Mouse (Mus musculus) heart, embryonic 12.5 days (tissue): ENCODE results near the gene Tshz2. TPM values are rescaled to one million over a fixed set of nuclear protein-coding genes. Genes with fewer than 3 reads are reported as not detected.

Source experiments
- ATAC-seq: fragments of 200-750 bp; cut with Nextera tagmentation; 2 replicates; pipeline ENCODE4 v1.8.0; 2017; ENCODE audit warnings: moderate TSS enrichment, moderate library complexity; ENCODE audit not compliant: insufficient number of reproducible peaks, low FRiP score
- H3K27ac ChIP-seq: fragments of 300-500 bp; sonication (generic); 2 replicates; pipeline ENCODE4 v1.5.1; 2016; ENCODE audit warnings: mild to moderate bottlenecking, moderate library complexity; ENCODE audit not compliant: poor library complexity, severe bottlenecking
- H3K27me3 ChIP-seq: fragments of 300-500 bp; sonication (generic); replicated peaks from 2 replicates; pipeline ENCODE4 v1.6.1; 2016; ENCODE audit warnings: mild to moderate bottlenecking, moderate library complexity
- H3K36me3 ChIP-seq: fragments of 300-500 bp; sonication (generic); 2 replicates; pipeline ENCODE4 v1.6.1; 2016; ENCODE audit warnings: mild to moderate bottlenecking, moderate library complexity
- H3K4me1 ChIP-seq: fragments of 300-500 bp; sonication (generic); replicated peaks from 2 replicates; pipeline ENCODE4 v1.6.1; 2016; ENCODE audit warnings: mild to moderate bottlenecking
- H3K4me2 ChIP-seq: fragments of 300-500 bp; sonication (generic); 2 replicates; pipeline ENCODE4 v1.6.1; 2016; ENCODE audit warnings: mild to moderate bottlenecking, moderate library complexity
- H3K4me3 ChIP-seq: fragments of 300-500 bp; sonication (generic); 2 replicates; pipeline ENCODE4 v1.5.1; 2016; ENCODE audit warnings: mild to moderate bottlenecking
- H3K9ac ChIP-seq: fragments of 300-500 bp; sonication (generic); 2 replicates; pipeline ENCODE4 v1.6.1; 2016; ENCODE audit warnings: mild to moderate bottlenecking, moderate library complexity
- H3K9me3 ChIP-seq: fragments of 300-500 bp; sonication (generic); replicated peaks from 2 replicates; pipeline ENCODE4 v1.6.1; 2016; ENCODE audit warnings: mild to moderate bottlenecking, moderate library complexity
- WGBS: fragments of 180-500 bp; shearing (Covaris S2); methylation state at CpG from one replicate; pipeline ENCODE4 v1.1.7; 2016; 5-methylcytosine and 5-hydroxymethylcytosine counted together
- polyA plus RNA-seq: library from polyadenylated mRNA; unstranded; fragments of >200 nt; fragmentation: Nextera tagmentation; extraction: Ambion mirVana; gene quantifications from 2 replicates; pipeline ENCODE4 v1.2.1, GENCODE M21; 2016

Tshz2 gene
- polyA plus RNA-seq, 1 experiment from 2014 or later, result 5.6 TPM

DNA sequence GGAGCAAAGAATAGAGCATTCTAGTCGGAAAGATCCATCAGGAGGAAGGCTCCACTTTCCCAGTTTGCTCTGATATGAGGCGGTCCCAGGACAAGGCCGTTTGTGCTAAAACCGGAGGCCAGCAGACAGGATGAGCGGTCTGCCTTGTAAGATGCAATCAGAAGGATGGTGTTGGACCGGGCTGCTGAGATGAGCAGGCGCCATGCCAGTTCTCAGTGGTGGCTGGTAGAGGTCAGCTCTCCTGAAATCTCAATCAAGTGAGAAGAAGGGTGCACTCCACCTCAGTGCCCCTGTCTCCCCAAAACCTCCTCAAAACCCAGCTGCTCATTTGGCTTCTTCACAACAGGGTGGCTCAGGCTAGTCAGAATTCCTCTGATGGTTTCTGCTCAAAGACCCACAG, 358.2 kb downstream of the Tshz2 start:
- Histone ChIP-seq H3K4me1 (peaks cover 8% of the 10 kb centered on the region), H3K4me3 (no peak overlapping the region), H3K4me2 (no peak overlapping the region), H3K9me3 (no peaks in the 10 kb centered on the region), H3K9ac (no peak overlapping the region), H3K27me3 (peaks cover 6% of the 10 kb centered on the region; the same call in 1 of the 2 replicates), H3K36me3 (no peaks in the 10 kb centered on the region), H3K27ac (no peak overlapping the region)
- 82% methylated on average over 7 of the region's 7 CpGs for WGBS
- no peak for ATAC-seq

GRCm38 (mm10) chr2:169995987-169996386, 363.2 kb downstream of the Tshz2 start:
- H3K27ac ChIP-seq, result no peak overlapping the region
- 25% methylated on average over 12 of the region's 12 CpGs for WGBS
- H3K4me2 ChIP-seq, result peak overlapping the region; percentile 59
- H3K4me3 ChIP-seq, result 0 out of 2 replicates have a peak overlapping the region, but pooled peaks have one; percentile 7
- H3K27me3 ChIP-seq, result peaks cover 6% of the 10 kb centered on the region; the same call in 1 of the 2 replicates
- no peak overlapping the region for H3K9ac ChIP-seq
- no peaks in the 10 kb centered on the region for H3K9me3 ChIP-seq
- no peaks in the 10 kb centered on the region for H3K36me3 ChIP-seq
- H3K4me1 ChIP-seq, result peaks cover 27% of the 10 kb centered on the region
- no peak for ATAC-seq

DNA sequence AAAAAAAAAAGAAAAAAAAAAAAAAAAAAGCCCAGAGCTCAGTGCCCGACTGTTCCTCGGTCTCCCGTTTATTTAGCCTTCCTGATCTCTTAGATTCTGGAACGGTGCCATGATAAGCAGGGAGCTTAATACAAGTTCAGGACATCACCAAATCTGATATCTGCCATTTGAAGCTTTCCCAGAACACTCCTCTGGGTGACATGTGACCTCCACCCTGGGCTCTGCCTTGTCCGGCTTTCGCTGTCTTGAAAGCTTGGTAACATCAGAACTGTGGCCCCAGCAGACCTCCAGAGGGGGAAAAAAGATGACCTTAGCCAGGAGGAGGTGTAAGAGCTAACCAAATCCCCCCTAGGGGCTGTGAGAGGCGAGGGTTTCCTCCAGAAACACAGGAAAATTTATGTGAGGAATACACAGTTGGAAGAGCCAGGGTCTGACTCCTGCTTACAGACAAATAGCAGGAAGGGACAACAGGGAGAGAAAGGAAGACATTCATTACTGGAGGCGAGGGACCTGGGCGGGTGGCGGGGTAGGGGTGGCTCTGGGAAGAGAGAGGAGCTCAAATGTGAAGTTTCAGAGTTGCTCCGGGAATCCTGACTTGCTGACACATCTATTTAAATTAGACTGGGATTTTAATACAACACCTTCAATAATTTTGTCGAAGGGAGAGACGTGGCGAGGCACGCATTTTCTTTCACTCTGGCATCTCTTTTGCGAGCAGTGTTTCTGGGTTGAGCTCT, 363.9 kb downstream of the Tshz2 start:
- Histone ChIP-seq H3K27ac (no peak overlapping the region), H3K9ac (no peak overlapping the region), H3K36me3 (no peaks in the 10 kb centered on the region), H3K4me1 (peaks cover 27% of the 10 kb centered on the region), H3K4me2 (peak overlapping the region; percentile 59), H3K4me3 (no peak overlapping the region), H3K9me3 (no peaks in the 10 kb centered on the region), H3K27me3 (peaks cover 6% of the 10 kb centered on the region; the same call in 1 of the 2 replicates)
- no peak for ATAC-seq
- WGBS, result 44% methylated on average over 16 of the region's 16 CpGs

- Histone ChIP-seq H3K4me2 (no peak overlapping the region), H3K4me3 (no peak overlapping the region), H3K4me1 (peaks cover 27% of the 10 kb centered on the region), H3K9me3 (no peaks in the 10 kb centered on the region), H3K27ac (no peak overlapping the region), H3K36me3 (no peaks in the 10 kb centered on the region), H3K9ac (no peak overlapping the region), H3K27me3 (peaks cover 6% of the 10 kb centered on the region; the same call in 1 of the 2 replicates)
- ATAC-seq, result no peak
- WGBS, result 57% methylated on average over 16 of the region's 16 CpGs
Observed at GRCm38 (mm10) chr2:169997276-169998049, 364.6 kb downstream of the Tshz2 start.

- WGBS, result 73% methylated on average over 11 of the region's 11 CpGs
- no peak for ATAC-seq
- H3K4me1 ChIP-seq, result peaks cover 27% of the 10 kb centered on the region
Observed at GRCm38 (mm10) chr2:169998878-169999337, 366.1 kb downstream of the Tshz2 start.

GRCm38 (mm10) chr2:170002594-170003504, 370.0 kb downstream of the Tshz2 start:
- H3K4me3 ChIP-seq, result no peak overlapping the region
- H3K9ac ChIP-seq, result no peak overlapping the region
- no peaks in the 10 kb centered on the region for H3K36me3 ChIP-seq
- ATAC-seq, result no peak
- H3K27me3 ChIP-seq, result no peaks in the 10 kb centered on the region
- peaks cover 2% of the 10 kb centered on the region for H3K9me3 ChIP-seq
- no peak overlapping the region for H3K27ac ChIP-seq
- no peak overlapping the region for H3K4me2 ChIP-seq
- 77% methylated on average over 25 of the region's 25 CpGs for WGBS
- 0 out of 2 replicates have a peak, but pooled peaks cover 12% of the 10 kb centered on the region for H3K4me1 ChIP-seq

More at GRCm38 (mm10) chr2:169998878-169999337, 366.1 kb downstream of the Tshz2 start:
- Histone ChIP-seq H3K4me3 (no peak overlapping the region), H3K36me3 (no peaks in the 10 kb centered on the region), H3K4me2 (no peak overlapping the region), H3K27ac (no peak overlapping the region), H3K9me3 (no peaks in the 10 kb centered on the region), H3K27me3 (peaks cover 6% of the 10 kb centered on the region; the same call in 1 of the 2 replicates), H3K9ac (no peak overlapping the region)

DNA sequence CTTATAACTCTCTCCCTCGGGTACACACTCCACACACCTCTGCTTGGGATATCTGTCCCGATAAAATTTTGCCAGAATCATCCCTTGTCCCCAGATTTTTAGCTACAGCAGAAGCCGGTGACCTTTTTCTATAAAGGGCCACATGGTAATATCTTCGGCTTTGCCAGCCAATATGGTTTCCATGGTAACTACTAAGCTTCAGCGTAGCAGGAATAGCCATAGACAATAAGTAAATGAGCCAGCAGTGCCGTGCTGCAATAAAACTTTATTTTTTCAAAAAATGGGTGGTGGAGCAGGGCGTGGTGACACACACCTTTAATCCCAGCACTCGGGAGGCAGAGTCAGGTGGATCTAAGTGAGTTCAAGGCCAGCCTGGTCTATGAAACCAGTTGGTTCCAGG, 370.9 kb downstream of the Tshz2 start:
- no peak overlapping the region for H3K4me3 ChIP-seq
- ATAC-seq, result no peak

DNA sequence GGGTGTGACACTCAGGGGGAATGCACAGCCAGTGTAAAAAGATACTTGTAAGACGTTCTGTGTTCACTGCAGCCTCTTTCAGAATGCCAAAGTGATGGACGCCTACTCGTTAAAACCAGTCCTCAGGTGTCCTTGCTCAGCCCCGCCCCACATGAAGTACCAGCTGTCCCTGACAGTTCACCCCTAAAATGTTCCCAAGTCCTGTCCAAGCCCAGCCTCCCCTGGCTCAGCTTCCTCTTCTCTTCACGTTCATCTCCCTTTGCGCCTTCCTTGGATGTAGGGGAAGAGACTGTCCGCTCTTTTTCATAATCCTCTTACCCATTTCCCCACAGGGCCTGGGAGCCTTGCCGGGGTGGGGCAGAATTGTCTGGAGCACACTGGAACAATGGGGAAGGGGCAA, 374.0 kb downstream of the Tshz2 start:
- peaks cover 10% of the 10 kb centered on the region for H3K9me3 ChIP-seq
- no peak for ATAC-seq
- H3K4me2 ChIP-seq, result no peak overlapping the region
- 0 out of 2 replicates have a peak, but pooled peaks cover 3% of the 10 kb centered on the region for H3K4me1 ChIP-seq
- H3K36me3 ChIP-seq, result 0 out of 2 replicates have a peak, but pooled peaks cover 2% of the 10 kb centered on the region
- no peak overlapping the region for H3K4me3 ChIP-seq
- 74% methylated on average over 8 of the region's 8 CpGs for WGBS
- H3K9ac ChIP-seq, result no peak overlapping the region
- peak overlapping the region; percentile 21; the same call in 1 of the 2 replicates for H3K27ac ChIP-seq
- H3K27me3 ChIP-seq, result no peaks in the 10 kb centered on the region

More for the DNA sequence above, 370.9 kb downstream of the Tshz2 start:
- Histone ChIP-seq H3K27me3 (no peaks in the 10 kb centered on the region), H3K9me3 (peaks cover 8% of the 10 kb centered on the region), H3K4me2 (no peak overlapping the region), H3K36me3 (0 out of 2 replicates have a peak, but pooled peaks cover 2% of the 10 kb centered on the region), H3K9ac (no peak overlapping the region), H3K4me1 (0 out of 2 replicates have a peak, but pooled peaks cover 9% of the 10 kb centered on the region), H3K27ac (no peak overlapping the region)
- 86% methylated on average over 8 of the region's 8 CpGs for WGBS

DNA sequence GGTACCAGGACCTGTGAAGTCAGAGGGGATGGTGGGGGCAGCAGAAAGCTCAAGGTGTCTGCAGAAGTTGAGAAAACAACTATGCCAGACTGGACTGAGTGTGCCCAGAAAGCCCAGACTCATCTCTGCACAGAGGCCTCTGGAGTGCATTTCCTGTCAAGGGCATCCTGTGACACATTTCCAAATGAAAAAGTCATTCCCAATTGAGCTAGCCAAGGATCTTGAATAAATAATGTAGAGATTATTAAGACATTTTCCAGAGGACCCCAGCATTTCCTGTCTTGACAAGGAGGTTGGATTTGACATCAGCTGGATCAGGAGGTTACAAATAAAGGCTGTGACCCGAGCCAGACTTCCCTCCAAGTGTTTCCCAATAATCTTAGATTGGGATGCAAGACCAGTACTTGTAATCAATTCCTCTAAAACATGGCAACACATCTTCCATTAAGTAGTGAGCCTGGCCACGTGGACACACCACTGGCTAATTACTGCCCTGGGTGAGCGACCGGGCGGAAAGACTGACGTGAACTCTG, 374.7 kb downstream of the Tshz2 start:
- Histone ChIP-seq H3K4me1 (0 out of 2 replicates have a peak, but pooled peaks cover 3% of the 10 kb centered on the region), H3K4me3 (no peak overlapping the region), H3K4me2 (no peak overlapping the region), H3K27ac (no peak overlapping the region), H3K36me3 (0 out of 2 replicates have a peak, but pooled peaks cover 2% of the 10 kb centered on the region), H3K9me3 (peaks cover 10% of the 10 kb centered on the region), H3K9ac (no peak overlapping the region), H3K27me3 (no peaks in the 10 kb centered on the region)
- ATAC-seq, result no peak
- 74% methylated on average over 6 of the region's 6 CpGs for WGBS

DNA sequence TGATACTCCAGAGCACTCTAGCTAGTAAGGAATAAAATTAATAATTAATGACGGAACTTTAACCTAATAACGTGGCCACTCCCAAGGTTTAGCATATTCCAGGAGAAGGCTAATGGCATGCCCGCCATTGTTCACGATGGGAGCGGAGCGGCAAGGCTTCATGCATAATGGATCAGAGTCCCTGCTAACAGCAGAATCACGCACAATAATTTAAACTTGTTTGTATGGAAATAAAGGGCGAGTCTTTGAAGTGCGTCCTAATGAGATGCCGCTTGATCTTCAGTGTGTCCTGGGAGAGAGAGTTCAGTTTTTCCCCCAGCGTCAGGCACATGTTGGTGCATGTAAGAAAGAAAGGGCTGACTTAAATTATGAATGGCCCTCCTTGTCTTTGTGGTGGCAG, 376.9 kb downstream of the Tshz2 start:
- ATAC-seq, result no peak
- no peak overlapping the region for H3K9ac ChIP-seq
- no peak overlapping the region for H3K4me2 ChIP-seq
- 0 out of 2 replicates have a peak, but pooled peaks cover 2% of the 10 kb centered on the region for H3K36me3 ChIP-seq
- H3K27me3 ChIP-seq, result no peaks in the 10 kb centered on the region
- H3K4me3 ChIP-seq, result no peak overlapping the region
- H3K4me1 ChIP-seq, result 0 out of 2 replicates have a peak, but pooled peaks cover 3% of the 10 kb centered on the region
- H3K27ac ChIP-seq, result no peak overlapping the region
- 65% methylated on average over 11 of the region's 11 CpGs for WGBS
- H3K9me3 ChIP-seq, result peaks cover 10% of the 10 kb centered on the region
